Mouse (Mus musculus): ENCODE data around the gene Crybg1.
"Not testable (repeated sequence)": the region's sequence is repeated elsewhere in the genome, so short reads cannot be mapped to it uniquely, and the experiment has no call there.

DNA sequence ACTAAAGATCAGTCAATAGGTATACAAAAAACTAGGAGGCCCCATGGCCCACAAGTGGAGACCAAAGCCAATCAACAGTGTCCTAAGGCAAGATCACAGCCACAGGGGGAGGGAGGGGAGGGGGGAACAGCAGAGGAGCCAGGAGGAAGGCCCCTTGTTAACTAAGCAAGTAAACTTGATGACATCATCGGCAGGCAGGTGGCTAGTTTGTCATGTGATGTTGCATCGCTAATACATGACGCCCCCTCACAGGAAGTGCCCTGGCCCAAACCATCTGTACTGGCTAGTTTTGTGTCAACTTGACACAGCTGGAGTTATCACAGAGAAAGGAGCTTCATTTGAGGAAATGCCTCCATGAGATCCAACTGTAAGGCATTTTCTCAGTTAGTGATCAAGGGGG, 167.9 kb downstream of the Crybg1 start:
- TF ChIP-seq HCFC1 (IDR thresholded peaks at IDR 0.05; ENCODE audit: borderline replicate concordance, insufficient read depth, low read length); CHD2 (IDR thresholded peaks at IDR 0.05; ENCODE audit: low read depth, low read length); MAFK (IDR thresholded peaks at IDR 0.05; ENCODE audit: insufficient read depth, low read depth, low read length); ZNF384 (IDR thresholded peaks at IDR 0.05; ENCODE audit: low read depth, low read length); ZC3H11A (IDR thresholded peaks at IDR 0.05; ENCODE audit: borderline replicate concordance, low read depth, low read length): not testable (repeated sequence)
